Mouse (Mus musculus): ENCODE results near the gene Slc27a4. TPM values are rescaled to one million over a fixed set of nuclear protein-coding genes. Genes with fewer than 3 reads are reported as not detected.

The Slc27a4 gene
- total RNA-seq, 2 experiments from 2014 or later = 20.0 to 21.7 TPM

GRCm38 (mm10) chr2:29852957-29853485 is 50.6 kb downstream of the Slc27a4 start:
- DNase-seq = no peak
- intact Hi-C loops (cut with DNase I) = no loop called here

- intact Hi-C loops (cut with DNase I) = no loop called here
- no peak for DNase-seq
Measured at GRCm38 (mm10) chr2:29853736-29854135, 51.3 kb downstream of the Slc27a4 start.

DNA sequence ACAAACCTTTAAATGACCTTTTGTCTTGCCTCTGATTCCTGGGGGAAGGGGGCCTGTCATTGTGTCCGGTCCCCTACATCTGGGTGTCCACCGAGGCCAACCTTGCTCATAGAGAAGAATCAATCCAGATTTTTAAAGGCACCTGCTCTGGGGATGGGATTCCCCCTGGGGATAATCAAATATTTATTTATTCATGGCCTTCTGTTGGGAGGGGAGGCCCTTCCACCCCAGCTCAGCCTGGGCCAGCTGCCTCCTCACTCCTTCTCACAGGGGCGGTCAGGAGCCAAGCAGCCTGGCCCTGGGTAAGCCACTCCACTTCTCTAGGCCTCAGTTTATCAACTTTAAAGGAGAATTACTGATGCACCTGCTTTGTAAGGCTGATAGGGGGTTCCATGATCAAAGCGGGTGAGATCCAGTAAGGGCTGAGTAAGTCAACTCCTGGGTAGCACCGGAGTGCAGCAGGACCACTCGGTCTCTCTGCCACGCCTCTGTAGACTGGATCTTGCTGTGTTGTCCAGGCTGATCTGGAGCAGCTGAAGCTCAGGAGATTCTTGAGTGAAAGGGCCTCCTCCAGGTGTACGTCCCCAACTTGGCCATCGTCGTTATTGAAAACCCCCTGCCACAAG is 53.3 kb downstream of the Slc27a4 start:
- intact Hi-C loops (cut with DNase I) = loop anchor here (5.0 kb wide), 1 partner anchor 88 kb away; no protein-coding TSS in a partner anchor
- no peak for DNase-seq

GRCm38 (mm10) chr2:29856451-29857260 is 54.2 kb downstream of the Slc27a4 start:
- DNase-seq = no peak
- intact Hi-C loops (cut with DNase I) = loop anchor here (5.0 kb wide), 1 partner anchor 89 kb away; no protein-coding TSS in a partner anchor

DNA sequence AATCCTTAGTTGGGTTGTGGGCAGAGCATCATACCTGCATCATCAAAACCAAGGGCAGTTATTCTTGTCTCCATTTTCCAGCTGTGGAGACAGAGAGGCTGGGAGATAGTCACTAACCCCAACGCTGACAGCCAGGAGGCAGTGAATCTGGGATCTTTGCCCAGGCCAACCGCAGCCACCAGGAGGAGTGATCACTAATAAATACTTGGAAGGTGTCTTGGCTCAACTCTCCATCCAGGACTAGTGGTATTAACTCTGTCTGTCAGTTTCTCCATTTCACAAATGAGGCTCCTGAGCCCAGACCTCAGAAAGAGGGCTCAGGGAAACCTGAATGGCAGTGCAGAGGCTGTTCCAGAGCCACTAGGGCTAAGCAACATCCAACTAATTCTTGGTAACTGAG is 54.9 kb downstream of the Slc27a4 start:
- intact Hi-C loops (cut with DNase I) = loop anchor here (5.0 kb wide), 1 partner anchor 90 kb away; no protein-coding TSS in a partner anchor
- DNase-seq = no peak

- DNase-seq = no peak
- intact Hi-C loops (cut with DNase I) = loop anchor here (2.0 to 5.0 kb wide), 2 partner anchors 41 to 91 kb away; no protein-coding TSS in a partner anchor
Measured at GRCm38 (mm10) chr2:29857967-29858366, 55.5 kb downstream of the Slc27a4 start.

DNA sequence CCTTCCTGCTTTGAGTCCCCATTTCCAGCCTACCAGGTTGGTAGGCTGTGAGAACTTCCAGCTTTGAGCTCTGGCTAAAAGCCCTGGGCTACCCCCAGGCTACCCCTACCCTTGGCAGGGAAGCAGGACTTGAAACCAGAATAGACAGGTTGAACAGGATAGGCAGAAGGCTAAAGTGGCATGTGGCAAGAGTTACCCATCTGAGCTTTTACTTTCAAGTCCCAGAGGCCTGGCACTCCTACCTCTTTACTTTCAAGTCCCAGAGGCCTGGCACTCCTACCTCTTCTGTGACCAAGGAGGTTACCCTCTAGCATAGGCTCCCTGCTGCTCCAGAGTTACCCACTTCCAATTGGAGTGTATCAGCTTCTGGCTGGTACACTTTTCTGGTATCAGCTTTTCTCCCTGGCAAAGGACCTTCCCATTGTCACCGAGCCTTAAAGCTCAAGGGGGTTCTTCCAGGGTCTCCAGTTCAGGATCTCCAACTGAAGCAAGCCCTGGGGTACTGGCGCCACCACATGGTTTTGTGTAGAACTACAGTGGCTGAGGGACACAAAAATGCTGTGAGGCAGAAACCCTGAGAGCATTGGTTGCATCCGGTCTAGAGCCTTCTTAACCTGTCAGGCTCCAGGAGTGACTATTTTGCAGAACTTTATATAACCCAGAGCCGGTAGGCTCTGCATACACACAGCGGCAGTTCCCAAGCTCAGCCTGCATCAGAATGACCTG is 56.5 kb downstream of the Slc27a4 start:
- intact Hi-C loops (cut with DNase I) = loop anchor here (2.0 to 5.0 kb wide), 2 partner anchors 42 to 92 kb away; no protein-coding TSS in a partner anchor
- DNase-seq = peak; percentile 22 to 55

DNA sequence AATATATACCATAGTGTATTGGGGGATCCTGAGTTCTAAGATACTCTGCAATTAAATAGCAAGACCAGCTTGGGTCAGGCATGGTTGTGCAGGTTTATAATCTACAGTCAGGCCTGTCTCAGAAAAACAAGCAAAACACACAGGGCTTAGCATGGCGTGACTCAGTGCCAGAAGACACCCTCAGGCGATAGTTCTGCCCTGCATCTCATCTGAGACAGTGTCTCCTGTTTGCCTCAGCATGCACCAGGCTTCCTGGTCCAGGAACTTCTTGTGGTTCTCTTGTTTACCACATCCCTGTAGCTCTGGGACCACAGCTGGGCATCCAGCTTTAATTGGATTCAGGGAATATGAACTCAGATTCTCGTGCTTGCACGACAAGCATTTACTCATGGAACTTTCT is 62.7 kb downstream of the Slc27a4 start:
- DNase-seq = no peak
- intact Hi-C loops (cut with DNase I) = no loop called here

Small RNAs within 50 kb of the gene (microRNA-seq; reads per million reads assigned to microRNA genes)
- 0 reads per million in 2 experiments for gene Mir219a-2
- gene Mir219b = 0 reads per million in 2 experiments

Other genes starting within 250 kb of the Slc27a4 start
- gene Rapgef1, start 182.9 kb upstream of the Slc27a4 start, total RNA-seq (2021) = 10 to 100 TPM; 89.6 to 91.6 TPM
- not detected for gene Gm13420, start 50.9 kb upstream of the Slc27a4 start, total RNA-seq (2021)
- gene Gm13547, start 43.3 kb upstream of the Slc27a4 start, total RNA-seq (2021) = not detected
- 10 to 100 TPM; 17.5 to 18.3 TPM for gene Coq4, start 15.1 kb upstream of the Slc27a4 start, total RNA-seq (2021)
- 10 to 100 TPM; 30.5 to 34.1 TPM for gene Trub2, start 14.1 kb upstream of the Slc27a4 start, total RNA-seq (2021)
- gene Urm1, start 17.4 kb downstream of the Slc27a4 start, total RNA-seq (2021) = 10 to 100 TPM; 30.4 to 31.7 TPM
- gene Cercam, start 66.5 kb downstream of the Slc27a4 start, total RNA-seq (2021) = 10 to 100 TPM in 1 of 2 experiments, 1 to 10 TPM in 1; 9.3 to 10.3 TPM
- gene Odf2, start 86.6 kb downstream of the Slc27a4 start, total RNA-seq (2021) = 10 to 100 TPM; 24.5 to 29.1 TPM
- gene Gle1, start 132.8 kb downstream of the Slc27a4 start, total RNA-seq (2021) = 10 to 100 TPM; 25.1 to 25.2 TPM
- gene Sptan1, start 162.9 kb downstream of the Slc27a4 start, total RNA-seq (2021) = 100 to 1,000 TPM; 255 TPM
- gene Wdr34, start 246.2 kb downstream of the Slc27a4 start, total RNA-seq (2021) = 1 to 10 TPM; 7.2 TPM